Mouse (Mus musculus): ENCODE results near the gene Mdm4. TPM values are rescaled to one million over a fixed set of nuclear protein-coding genes. Genes with fewer than 3 reads are reported as not detected.
"Not testable (repeated sequence)": the region's sequence is repeated elsewhere in the genome, so short reads cannot be mapped to it uniquely, and the experiment has no call there.

Gene Mdm4
- polyA plus RNA-seq, 1 experiment from 2014 or later: 35.9 TPM

DNA sequence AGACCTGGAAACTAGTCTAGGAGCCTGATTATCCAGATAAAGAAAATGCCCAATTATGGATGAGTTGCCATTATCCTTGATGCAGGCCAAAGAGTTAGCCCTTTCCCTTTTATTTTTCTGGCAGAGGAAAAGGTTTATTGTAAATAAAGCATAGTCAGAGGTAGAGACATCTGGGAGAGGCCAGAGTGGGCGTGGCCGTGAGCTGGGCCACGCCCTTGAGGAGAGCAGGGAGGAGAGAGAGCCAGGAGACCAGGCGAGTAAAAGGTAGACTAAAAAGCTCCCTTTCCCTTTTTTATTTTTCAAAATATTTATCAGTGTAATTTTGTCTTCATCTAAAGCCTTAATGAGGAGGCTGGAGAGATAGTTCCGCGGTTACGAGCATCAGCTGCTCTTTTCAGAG is 2.4 kb downstream of the Mdm4 start:
- H3K27ac ChIP-seq: no peak overlapping the region
- no peak overlapping the region for H3K4me3 ChIP-seq
- H3K4me1 ChIP-seq: peaks cover 13% of the 10 kb centered on the region
- no peak overlapping the region for H3K4me2 ChIP-seq
- WGBS: 35% methylated on average over 7 of the region's 7 CpGs
- H3K27me3 ChIP-seq: no peaks in the 10 kb centered on the region
- no peaks in the 10 kb centered on the region for H3K36me3 ChIP-seq
- H3K9ac ChIP-seq: no peak overlapping the region
- H3K9me3 ChIP-seq: no peaks in the 10 kb centered on the region
- no peak for ATAC-seq (ENCODE audit: insufficient number of reproducible peaks, low FRiP score, low TSS enrichment, low read depth)

DNA sequence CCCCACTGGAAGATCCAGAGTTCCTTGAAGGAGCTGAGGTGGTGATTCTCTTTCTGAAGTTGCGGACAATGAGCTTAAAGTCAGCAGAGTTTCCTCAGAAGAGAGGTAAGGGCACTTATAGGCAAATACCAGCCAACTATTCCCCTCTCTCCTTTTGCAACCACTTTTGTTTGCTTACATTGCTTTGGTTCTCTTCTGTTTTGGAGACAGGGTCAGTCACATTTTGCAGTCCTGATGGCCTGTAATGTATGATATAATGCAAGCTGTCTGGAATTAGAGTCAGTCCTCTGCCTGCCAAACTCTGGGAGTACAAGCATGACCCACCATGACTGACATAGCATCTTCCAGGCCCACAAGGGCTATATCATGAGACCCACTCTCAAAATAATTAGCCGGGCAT is 3.2 kb downstream of the Mdm4 start:
- H3K27ac ChIP-seq: no peak overlapping the region
- no peak for ATAC-seq (ENCODE audit: insufficient number of reproducible peaks, low FRiP score, low TSS enrichment, low read depth)
- H3K36me3 ChIP-seq: no peaks in the 10 kb centered on the region
- peaks cover 9% of the 10 kb centered on the region for H3K4me1 ChIP-seq
- no peaks in the 10 kb centered on the region for H3K9me3 ChIP-seq
- H3K4me2 ChIP-seq: no peak overlapping the region
- 93% methylated on average over 2 of the region's 2 CpGs for WGBS
- no peak overlapping the region for H3K4me3 ChIP-seq
- H3K9ac ChIP-seq: no peak overlapping the region
- H3K27me3 ChIP-seq: no peaks in the 10 kb centered on the region

DNA sequence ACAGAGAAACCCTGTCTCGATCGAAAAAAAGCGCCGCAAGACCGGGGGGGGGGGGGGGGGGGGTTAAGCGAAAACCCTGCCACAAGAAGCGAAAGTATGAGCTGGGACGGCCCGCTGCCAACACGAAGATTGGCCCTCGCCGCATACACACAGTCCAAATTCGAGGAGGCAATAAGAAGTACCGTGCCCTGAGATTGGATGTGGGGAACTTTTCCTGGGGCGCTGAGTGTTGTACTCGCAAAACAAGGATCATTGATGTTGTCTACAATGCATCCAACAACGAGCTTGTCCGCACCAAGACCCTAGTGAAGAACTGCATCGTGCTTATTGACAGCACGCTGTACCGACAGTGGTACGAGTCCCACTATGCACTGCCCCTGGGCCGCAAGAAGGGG is 4.6 kb downstream of the Mdm4 start:
- ATAC-seq (ENCODE audit: insufficient number of reproducible peaks, low FRiP score, low TSS enrichment, low read depth); H3K36me3 ChIP-seq; H3K27me3 ChIP-seq; H3K9ac ChIP-seq; H3K9me3 ChIP-seq: not testable (repeated sequence)
- peaks cover 10% of the 10 kb centered on the region for H3K4me1 ChIP-seq
- peak overlapping the region; percentile 34 for H3K4me2 ChIP-seq
- H3K4me3 ChIP-seq: peak overlapping the region; percentile 76
- H3K27ac ChIP-seq: peak overlapping the region; percentile 89
- 24% methylated on average over 21 of the region's 23 CpGs for WGBS

DNA sequence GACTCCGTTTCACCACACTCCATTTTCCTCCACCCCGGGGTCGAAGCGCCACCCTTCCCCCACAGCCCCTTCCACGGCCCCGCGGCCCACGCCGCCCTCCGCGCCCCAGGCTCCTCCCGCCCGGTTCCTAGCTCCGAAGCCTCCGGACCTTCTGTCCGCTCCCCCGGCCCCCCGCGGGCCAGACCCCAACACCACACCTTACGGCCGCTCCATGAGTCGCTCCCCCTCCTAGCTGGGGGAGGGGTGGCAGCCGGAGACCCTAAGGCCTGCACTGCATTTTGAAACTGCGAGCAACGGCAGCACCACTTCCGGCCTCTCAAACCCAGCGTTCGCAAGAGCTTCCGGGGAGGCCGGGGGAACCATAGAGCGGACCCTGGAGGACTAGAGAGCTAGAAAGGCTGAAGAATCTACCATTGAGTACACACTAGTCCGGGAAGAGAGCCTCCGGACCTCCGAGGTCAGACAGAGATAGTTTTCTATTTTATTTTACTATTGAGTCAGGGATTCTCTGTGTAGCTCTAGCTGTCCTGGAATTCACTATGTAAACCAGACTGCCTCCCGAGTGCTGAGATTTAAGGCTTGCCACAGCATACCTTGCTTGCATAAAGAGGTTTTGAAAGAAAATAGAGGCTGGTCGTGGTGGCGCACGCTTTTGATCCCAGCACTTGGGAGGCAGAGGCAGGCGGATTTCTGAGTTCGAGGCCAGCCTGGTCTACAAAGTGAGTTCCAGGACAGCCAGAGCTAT is 5.1 kb downstream of the Mdm4 start:
- H3K9ac ChIP-seq: peak overlapping the region; percentile 69
- no peaks in the 10 kb centered on the region for H3K27me3 ChIP-seq
- peak overlapping the region; percentile 89 for H3K27ac ChIP-seq
- H3K36me3 ChIP-seq: no peaks in the 10 kb centered on the region
- under 1% methylated on average over 38 of the region's 40 CpGs for WGBS
- peak; percentile 96 for ATAC-seq (ENCODE audit: insufficient number of reproducible peaks, low FRiP score, low TSS enrichment, low read depth)
- no peaks in the 10 kb centered on the region for H3K9me3 ChIP-seq
- peaks cover 14% of the 10 kb centered on the region for H3K4me1 ChIP-seq
- peak overlapping the region; percentile 76 for H3K4me3 ChIP-seq
- peak overlapping the region; percentile 52 for H3K4me2 ChIP-seq

DNA sequence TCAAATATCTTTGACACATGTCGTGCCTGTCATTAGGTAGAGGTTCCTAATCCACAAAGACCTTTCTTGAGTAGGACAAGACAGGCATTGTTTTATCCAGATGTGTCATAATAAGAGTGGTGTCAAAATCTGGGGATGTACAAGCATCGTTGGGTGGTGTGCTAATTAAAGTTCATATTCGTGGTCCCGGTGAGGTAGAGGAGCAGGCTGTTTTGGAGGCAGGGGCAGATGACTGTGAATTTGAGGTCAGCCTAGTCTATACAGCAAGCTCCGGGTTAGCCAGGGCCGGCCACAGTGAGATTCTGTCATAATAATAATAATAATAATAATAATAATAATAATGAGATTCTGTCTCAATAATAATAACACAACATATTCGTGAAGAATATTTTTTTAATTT is 5.9 kb downstream of the Mdm4 start:
- WGBS: 28% methylated on average over 7 of the region's 7 CpGs
- Histone ChIP-seq H3K27me3 (no peaks in the 10 kb centered on the region), H3K36me3 (0 out of 2 replicates have a peak, but pooled peaks cover 2% of the 10 kb centered on the region), H3K4me1 (peaks cover 15% of the 10 kb centered on the region), H3K4me3 (peak overlapping the region; percentile 76), H3K4me2 (peak overlapping the region; percentile 52), H3K27ac (no peak overlapping the region), H3K9me3 (no peaks in the 10 kb centered on the region), H3K9ac (peak overlapping the region; percentile 69)
- no peak for ATAC-seq (ENCODE audit: insufficient number of reproducible peaks, low FRiP score, low TSS enrichment, low read depth)

DNA sequence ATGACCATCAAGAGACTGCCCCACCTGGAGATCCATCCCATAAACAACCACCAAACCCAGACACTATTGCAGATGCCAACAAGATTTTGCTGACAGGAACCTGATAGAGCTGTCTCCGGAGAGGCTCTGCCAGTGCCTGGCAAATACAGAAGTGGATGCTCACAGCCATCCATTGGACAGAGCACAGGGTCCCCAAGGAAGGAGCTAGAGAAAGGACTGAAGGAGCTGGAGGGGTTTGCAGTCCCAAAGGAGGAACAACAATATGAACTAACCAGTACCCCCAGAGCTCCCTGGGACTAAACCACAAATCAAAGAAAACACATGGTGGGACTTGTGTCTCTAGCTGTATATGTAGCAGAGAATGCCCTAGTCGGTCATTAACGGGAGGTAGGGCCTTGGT is 6.6 kb downstream of the Mdm4 start:
- Histone ChIP-seq H3K4me1 (peaks cover 15% of the 10 kb centered on the region), H3K4me2 (0 out of 2 replicates have a peak overlapping the region, but pooled peaks have one; percentile 52), H3K4me3 (0 out of 2 replicates have a peak overlapping the region, but pooled peaks have one; percentile 76)
- H3K36me3 ChIP-seq; H3K9me3 ChIP-seq; ATAC-seq (ENCODE audit: insufficient number of reproducible peaks, low FRiP score, low TSS enrichment, low read depth); H3K27me3 ChIP-seq; H3K27ac ChIP-seq; H3K9ac ChIP-seq: not testable (repeated sequence)
- 94% methylated on average over 3 of the region's 3 CpGs for WGBS

DNA sequence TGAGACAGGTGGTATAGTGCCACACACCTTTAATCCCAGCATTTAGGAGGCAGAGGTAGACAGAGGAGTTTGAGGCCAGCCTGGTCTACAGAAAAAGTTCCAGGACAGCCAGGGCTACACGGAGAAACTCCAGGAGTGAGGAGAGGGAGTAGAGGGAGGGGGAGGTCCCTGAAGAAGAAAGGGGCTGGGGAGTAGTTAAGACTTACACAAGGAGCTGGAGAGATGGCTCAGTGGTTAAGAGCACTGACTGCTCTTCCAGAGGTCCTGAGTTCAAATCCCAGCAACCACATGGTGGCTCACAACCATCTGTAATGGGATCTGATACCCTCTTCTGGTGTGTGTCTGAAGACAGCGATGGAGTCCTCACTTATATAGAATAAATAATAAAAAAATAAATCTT is 8.4 kb downstream of the Mdm4 start:
- 97% methylated on average over 2 of the region's 2 CpGs for WGBS
- not testable (repeated sequence) for ATAC-seq (ENCODE audit: insufficient number of reproducible peaks, low FRiP score, low TSS enrichment, low read depth)

DNA sequence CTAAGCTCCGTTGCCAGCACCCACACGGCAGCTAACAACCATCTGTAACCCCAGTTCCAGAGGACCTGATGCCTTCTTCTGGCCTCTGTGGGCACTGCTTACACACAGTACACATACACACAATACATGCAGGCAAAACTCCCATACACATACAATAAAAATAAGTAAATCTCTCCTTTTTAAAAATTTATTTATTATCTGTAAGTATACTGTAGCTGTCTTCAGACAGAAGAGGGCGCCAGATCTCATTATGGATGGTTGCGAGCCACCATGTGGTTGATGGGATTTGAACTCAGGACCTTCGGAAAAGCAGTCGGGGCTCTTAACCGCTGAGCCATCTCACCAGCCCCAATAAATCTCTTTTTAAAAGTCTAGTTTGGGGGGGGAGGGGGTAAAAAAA is 9.0 kb downstream of the Mdm4 start:
- ATAC-seq (ENCODE audit: insufficient number of reproducible peaks, low FRiP score, low TSS enrichment, low read depth): no peak
- WGBS: 94% methylated on average over 7 of the region's 7 CpGs

More for the DNA sequence above, 8.4 kb downstream of the Mdm4 start:
- not testable (repeated sequence) for H3K4me2 ChIP-seq, H3K9me3 ChIP-seq, H3K27me3 ChIP-seq, H3K27ac ChIP-seq, H3K9ac ChIP-seq, H3K4me3 ChIP-seq
- Histone ChIP-seq H3K4me1 (peaks cover 15% of the 10 kb centered on the region), H3K36me3 (peaks cover 19% of the 10 kb centered on the region)

DNA sequence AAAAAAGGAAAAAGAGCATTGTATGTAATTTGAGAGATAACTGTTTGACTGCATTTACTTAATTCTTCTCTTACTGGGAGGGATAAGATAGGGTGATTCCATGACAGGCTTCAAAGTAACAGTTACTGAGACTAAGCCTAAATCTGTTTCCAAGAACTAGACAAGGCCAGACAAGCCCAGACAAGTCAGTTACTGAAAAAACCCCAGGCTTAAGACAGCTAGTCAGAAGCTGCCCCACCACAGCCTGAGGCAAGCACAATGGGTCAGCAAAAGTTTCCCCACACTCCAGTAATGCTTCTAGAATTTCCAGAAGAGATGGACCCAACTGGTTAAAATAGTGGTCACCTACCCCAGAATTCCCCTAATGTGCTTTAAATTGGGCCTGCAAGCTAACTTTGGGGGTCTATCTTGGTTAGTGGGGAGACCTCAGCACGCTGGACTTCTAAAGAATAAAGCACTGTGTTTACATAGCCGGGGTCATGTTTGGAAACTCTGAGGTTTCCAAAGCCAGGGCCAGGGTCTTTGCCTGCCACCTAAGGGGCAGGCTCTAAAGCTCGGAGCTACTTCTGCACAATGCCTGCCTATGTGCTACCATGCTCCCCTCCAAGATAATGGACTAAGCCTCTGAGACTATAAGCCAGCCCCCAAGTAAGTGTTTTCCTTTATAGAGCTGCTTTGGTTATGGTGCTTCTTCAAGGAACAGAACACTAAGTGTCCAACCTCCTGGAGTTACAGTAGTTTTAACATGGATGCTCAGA is 10.0 kb downstream of the Mdm4 start:
- Histone ChIP-seq H3K27ac (no peak overlapping the region), H3K4me2 (no peak overlapping the region), H3K9me3 (no peaks in the 10 kb centered on the region), H3K4me3 (no peak overlapping the region), H3K9ac (no peak overlapping the region), H3K36me3 (peaks cover 32% of the 10 kb centered on the region), H3K4me1 (peaks cover 15% of the 10 kb centered on the region), H3K27me3 (no peaks in the 10 kb centered on the region)
- 72% methylated on average over 3 of the region's 3 CpGs for WGBS
- ATAC-seq (ENCODE audit: insufficient number of reproducible peaks, low FRiP score, low TSS enrichment, low read depth): no peak

More for the DNA sequence above, 9.0 kb downstream of the Mdm4 start:
- peaks cover 15% of the 10 kb centered on the region for H3K4me1 ChIP-seq
- no peaks in the 10 kb centered on the region for H3K27me3 ChIP-seq
- no peak overlapping the region for H3K4me3 ChIP-seq
- no peak overlapping the region for H3K9ac ChIP-seq
- no peak overlapping the region for H3K27ac ChIP-seq
- H3K36me3 ChIP-seq: peaks cover 23% of the 10 kb centered on the region
- H3K4me2 ChIP-seq: no peak overlapping the region
- H3K9me3 ChIP-seq: no peaks in the 10 kb centered on the region

DNA sequence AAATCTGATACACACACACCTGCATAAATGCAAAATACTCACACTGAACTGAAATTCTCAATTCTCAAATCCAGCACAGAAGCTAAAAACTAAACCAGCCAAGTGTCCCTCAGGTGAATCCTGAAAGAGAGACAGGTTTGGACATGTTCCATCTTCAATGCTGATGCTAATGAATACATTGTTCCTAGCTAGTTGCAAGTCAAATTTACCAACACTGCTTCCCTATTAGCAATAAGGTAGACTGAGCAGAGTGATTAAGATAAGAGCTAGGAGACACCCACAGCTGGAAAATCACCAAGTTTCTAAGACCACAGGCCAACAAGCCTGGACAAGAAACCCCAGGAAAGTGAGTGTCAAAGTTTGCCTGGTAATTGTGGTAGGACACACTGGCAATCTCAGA is 11.0 kb downstream of the Mdm4 start:
- no peak for ATAC-seq (ENCODE audit: insufficient number of reproducible peaks, low FRiP score, low TSS enrichment, low read depth)
- Histone ChIP-seq H3K27me3 (no peaks in the 10 kb centered on the region), H3K4me3 (no peak overlapping the region), H3K4me2 (no peak overlapping the region), H3K36me3 (peaks cover 40% of the 10 kb centered on the region), H3K4me1 (peaks cover 13% of the 10 kb centered on the region), H3K9me3 (no peaks in the 10 kb centered on the region), H3K27ac (peak overlapping the region; percentile 24; the same call in 1 of the 2 replicates), H3K9ac (no peak overlapping the region)

DNA sequence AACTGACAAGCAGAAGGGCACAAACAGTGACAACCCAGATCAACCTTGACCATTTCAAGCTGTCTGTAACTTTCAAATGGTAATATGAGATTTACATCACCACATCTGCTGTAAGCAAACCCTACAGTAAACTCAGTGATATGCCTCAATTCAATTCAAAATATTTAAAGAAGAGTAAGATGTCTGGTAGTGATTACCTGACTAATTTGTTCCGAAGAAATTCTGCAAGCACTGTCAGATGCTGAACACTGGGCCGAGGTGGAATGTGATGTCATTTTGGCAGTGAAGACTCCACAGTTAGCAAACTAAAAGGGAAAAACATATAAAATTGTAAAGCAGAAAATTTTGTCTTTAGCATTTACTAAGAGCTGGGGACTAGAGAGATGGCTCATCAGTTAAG is 11.8 kb downstream of the Mdm4 start:
- no peak overlapping the region for H3K4me3 ChIP-seq
- H3K36me3 ChIP-seq: peaks cover 47% of the 10 kb centered on the region
- no peak overlapping the region for H3K27ac ChIP-seq
- no peak for ATAC-seq (ENCODE audit: insufficient number of reproducible peaks, low FRiP score, low TSS enrichment, low read depth)
- peaks cover 6% of the 10 kb centered on the region for H3K4me1 ChIP-seq
- H3K9me3 ChIP-seq: no peaks in the 10 kb centered on the region
- H3K9ac ChIP-seq: no peak overlapping the region
- no peaks in the 10 kb centered on the region for H3K27me3 ChIP-seq
- no peak overlapping the region for H3K4me2 ChIP-seq
- WGBS: 70% methylated on average over 2 of the region's 2 CpGs

DNA sequence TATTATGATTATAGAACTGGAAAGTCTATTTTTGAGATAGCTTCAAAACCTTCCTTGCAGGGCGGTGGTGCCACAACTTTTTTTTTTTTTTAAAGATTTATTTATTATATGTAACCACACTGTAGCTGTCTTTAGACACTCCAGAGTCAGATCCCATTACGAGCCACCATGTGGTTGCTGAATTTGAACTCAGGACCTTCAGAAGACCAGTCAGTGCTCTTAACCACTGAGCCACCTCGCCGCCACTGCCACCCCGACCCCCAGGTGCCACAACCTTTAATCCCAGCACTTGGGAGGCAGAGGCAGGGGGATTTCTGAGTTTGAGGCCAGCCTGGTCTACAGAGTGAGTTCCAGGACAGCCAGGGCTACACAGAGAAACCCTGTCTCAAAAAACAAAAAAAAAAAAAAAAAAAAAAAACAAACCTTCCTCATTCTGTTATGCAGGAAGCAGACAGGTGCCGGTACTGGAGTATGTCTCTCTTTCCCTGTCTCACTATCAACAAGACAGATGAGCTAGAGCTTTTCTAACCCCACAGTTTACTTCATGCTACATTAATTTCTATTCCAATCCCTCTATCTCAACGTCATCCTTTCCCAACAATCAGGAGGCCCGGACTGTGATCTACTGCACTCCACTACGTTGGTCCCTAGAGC is 13.5 kb downstream of the Mdm4 start:
- Histone ChIP-seq H3K4me3 (no peak overlapping the region), H3K9me3 (no peaks in the 10 kb centered on the region), H3K4me2 (no peak overlapping the region), H3K9ac (no peak overlapping the region), H3K4me1 (peaks cover 6% of the 10 kb centered on the region), H3K36me3 (peaks cover 57% of the 10 kb centered on the region), H3K27me3 (no peaks in the 10 kb centered on the region), H3K27ac (no peak overlapping the region)
- WGBS: 95% methylated on average over 9 of the region's 9 CpGs
- no peak for ATAC-seq (ENCODE audit: insufficient number of reproducible peaks, low FRiP score, low TSS enrichment, low read depth)

Measured in limb, embryonic 15.5 days (tissue).